ENCODE assay signal across 19 mouse cellular contexts in genomic region chr8:121946351-121946750, GRCm38 (mm10). TPM values are rescaled to one million over a fixed set of nuclear protein-coding genes. Genes with fewer than 3 reads are reported as not detected.
"Had no signal": no experiment of that assay in that cellular context is flagged by ENCODE, and none has a peak within 500 bp of the region (broad histone marks: within the 10 kb centered on the region; RNA-seq: fewer than 3 reads in every experiment).

No protein-coding gene starts in this region.

- H3K27me3 ChIP-seq: limb, embryonic 13.5 days; liver, embryonic 13.5 days; neural tube, embryonic 13.5 days had no signal

- ATAC-seq: midbrain, embryonic 16.5 days had no signal

- DNase-seq: kidney, adult 11 months; kidney, adult 9 months; kidney, postnatal 10 days; kidney, postnatal 4 days; liver, embryonic 13.5 days; lung, embryonic 14.5 days; lung, postnatal 4 days; retina, postnatal 1 day; right cerebral cortex, postnatal 4 days; spleen, adult 18-20 months; thymus, adult 18-20 months; thymus, postnatal 14 days had no signal

- H3K27ac ChIP-seq: layer of hippocampus, adult 2 months; neural tube, embryonic 13.5 days had no signal

- H3K9ac ChIP-seq: neural tube, embryonic 13.5 days had no signal

- H3K36me3 ChIP-seq: limb, embryonic 13.5 days; liver, embryonic 13.5 days; neural tube, embryonic 13.5 days had no signal

- H3K9me3 ChIP-seq: limb, embryonic 13.5 days; liver, embryonic 13.5 days; neural tube, embryonic 13.5 days had no signal

- H3K4me3 ChIP-seq: layer of hippocampus, adult 2 months; neural tube, embryonic 13.5 days had no signal

RNA-seq across cellular contexts. Expression of gene Car5a, which starts 1.6 kb away (rescaled TPM):
- polyA plus RNA-seq: intestine, embryonic 14.5 days; limb, embryonic 13.5 days; lung, embryonic 14.5 days; stomach, embryonic 14.5 days; urinary bladder, adult 2 months had no signal
